Mouse (Mus musculus): ENCODE results near the gene Gpbp1l1. TPM values are rescaled to one million over a fixed set of nuclear protein-coding genes. Genes with fewer than 3 reads are reported as not detected.

Gpbp1l1 gene
- total RNA-seq, 2 experiments from 2014 or later = 24.4 to 26.1 TPM

- DNase-seq = peak; percentile 67
- intact Hi-C loops (cut with DNase I) = loop anchor here (2.0 kb wide), 1 partner anchor 23 kb away; the partner anchor contains the start of gene Akr1a1
These were observed 70.5 kb downstream of the Gpbp1l1 start, which contains the start of gene Nasp for GRCm38 (mm10) chr4:116627722-116628662. TSS of gene Nasp (minus strand) at chr4:116627941.

DNA sequence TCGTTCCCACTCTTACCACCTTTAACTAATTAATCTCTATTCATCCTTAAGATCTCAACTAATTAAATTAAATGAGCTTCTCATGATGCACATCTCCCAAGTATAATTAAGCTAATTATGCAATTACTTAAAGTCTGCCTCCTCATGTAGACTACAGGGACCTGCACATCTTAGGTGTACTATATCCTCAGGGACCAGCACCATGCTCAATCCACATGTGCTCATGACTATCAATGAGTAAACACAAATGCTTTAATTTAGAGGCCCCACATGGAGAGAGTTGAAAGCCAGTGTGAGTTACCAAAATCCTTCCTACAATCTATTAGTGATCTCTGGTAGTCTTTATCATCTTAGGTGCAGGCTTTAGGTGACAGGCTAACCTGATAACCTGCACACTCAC lies 77.7 kb downstream of the Gpbp1l1 start:
- DNase-seq = no peak
- intact Hi-C loops (cut with DNase I) = no loop called here

DNA sequence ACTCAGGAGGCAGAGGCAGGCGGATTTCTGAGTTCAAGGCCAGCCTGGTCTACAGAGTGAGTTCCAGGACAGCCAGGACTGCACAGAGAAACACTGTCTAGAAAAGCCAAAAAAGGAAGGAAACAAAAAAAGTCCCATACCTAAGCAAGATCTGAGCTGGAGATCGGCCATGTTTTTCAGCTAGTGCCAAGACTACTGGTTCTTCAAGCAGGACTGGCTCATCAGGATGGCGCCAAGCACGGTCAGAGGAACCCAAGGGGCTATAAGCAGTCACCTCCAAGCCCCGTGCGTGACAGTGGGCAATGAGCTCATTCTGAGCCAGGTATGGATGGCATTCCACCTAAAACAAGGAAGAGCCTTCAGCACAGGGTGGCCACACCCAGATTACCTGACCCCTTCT lies 81.4 kb downstream of the Gpbp1l1 start:
- no peak for DNase-seq
- intact Hi-C loops (cut with DNase I) = no loop called here

DNA sequence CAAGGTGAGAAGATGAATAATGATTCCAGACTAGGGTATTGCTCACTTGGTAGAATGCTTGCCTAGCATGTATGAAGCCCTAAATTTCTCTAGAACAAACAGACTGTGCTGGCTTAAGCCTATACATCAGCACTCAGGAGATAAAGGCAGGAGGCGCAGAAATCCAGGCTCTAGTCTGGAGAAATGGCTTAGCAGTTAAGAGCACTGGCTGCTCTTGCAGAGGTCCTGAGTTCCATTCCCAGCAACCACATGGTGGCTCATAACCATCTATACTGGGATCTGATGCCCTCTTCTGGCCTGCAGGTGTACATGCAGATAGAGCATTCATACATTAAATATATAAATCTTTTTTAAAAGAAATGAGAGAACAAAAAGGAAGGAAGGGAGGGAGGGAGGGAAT lies 84.6 kb downstream of the Gpbp1l1 start:
- intact Hi-C loops (cut with DNase I) = no loop called here
- no peak for DNase-seq

Other genes starting within 250 kb of the Gpbp1l1 start
- gene Mast2, start 93.5 kb upstream of the Gpbp1l1 start, total RNA-seq (2021) = 100 to 1,000 TPM; 187 to 192 TPM
- 10 to 100 TPM; 17.5 TPM for gene Ipp, start 50.1 kb upstream of the Gpbp1l1 start, total RNA-seq (2021)
- gene Tmem69, start 1.7 kb upstream of the Gpbp1l1 start, total RNA-seq (2021) = 10 to 100 TPM in 1 of 2 experiments, 1 to 10 TPM in 1; 9.9 to 12.4 TPM
- gene Ccdc17, start 39.0 kb downstream of the Gpbp1l1 start, total RNA-seq (2021) = 1 to 10 TPM; 2.4 to 3.9 TPM
- 100 to 1,000 TPM; 125 to 130 TPM for gene Nasp, start 70.3 kb downstream of the Gpbp1l1 start, total RNA-seq (2021)
- 100 to 1,000 TPM; 651 to 668 TPM for gene Akr1a1, start 94.0 kb downstream of the Gpbp1l1 start, total RNA-seq (2021)
- gene Prdx1, start 127.9 kb downstream of the Gpbp1l1 start, total RNA-seq (2021) = 100 to 1,000 TPM; 170 to 191 TPM
- gene Mmachc, start 150.7 kb downstream of the Gpbp1l1 start, total RNA-seq (2021) = 10 to 100 TPM; 14.7 to 15.7 TPM
- gene Ccdc163, start 150.9 kb downstream of the Gpbp1l1 start, total RNA-seq (2021) = 1 to 10 TPM; 4.5 to 5.5 TPM
- 1 to 10 TPM; 2.0 to 2.2 TPM for gene Tesk2, start 163.3 kb downstream of the Gpbp1l1 start, total RNA-seq (2021)
- 10 to 100 TPM; 18.1 to 18.9 TPM for gene Toe1, start 250.0 kb downstream of the Gpbp1l1 start, total RNA-seq (2021)